Mouse (Mus musculus) thymus, adult 2 months (tissue): Measurements from ENCODE around the gene Tsks. TPM values are rescaled to one million over a fixed set of nuclear protein-coding genes. Genes with fewer than 3 reads are reported as not detected.
A peak's percentile ranks its signal among the peaks of the same experiment; 100 is the strongest.

Source experiments
- DNase-seq: peaks from one replicate; pipeline ENCODE4 v3.0.0; 2021
- H3K27ac ChIP-seq: fragments of 200-500 bp; 2 replicates; pipeline ENCODE4 v1.5.1; 2012; ENCODE audit warnings: low read length, control low read depth; ENCODE audit not compliant: control insufficient read depth, insufficient read depth
- H3K27me3 ChIP-seq: fragments of 200-500 bp; 2 replicates; pipeline ENCODE4 v1.6.1; 2012; ENCODE audit warnings: mild to moderate bottlenecking, low read length, moderate library complexity, mixed read lengths; ENCODE audit not compliant: control insufficient read depth, insufficient read depth
- H3K36me3 ChIP-seq: fragments of 200-500 bp; 2 replicates; pipeline ENCODE4 v1.6.1; 2012; ENCODE audit warnings: mild to moderate bottlenecking, low read length, moderate library complexity; ENCODE audit not compliant: control insufficient read depth, insufficient read depth
- H3K4me1 ChIP-seq: fragments of 200-500 bp; replicated peaks from 2 replicates; pipeline ENCODE4 v1.6.1; 2012; ENCODE audit warnings: low read length; ENCODE audit not compliant: control insufficient read depth, insufficient read depth
- H3K4me3 ChIP-seq: fragments of 200-500 bp; 2 replicates; pipeline ENCODE4 v1.5.1; 2012; ENCODE audit warnings: mild to moderate bottlenecking, low read length, control low read depth, moderate library complexity; ENCODE audit not compliant: control insufficient read depth, insufficient read depth
- CTCF ChIP-seq: fragments of 200-500 bp; IDR thresholded peaks from 2 replicates; pipeline ENCODE4 v1.5.1; 2012; ENCODE audit warnings: mild to moderate bottlenecking, control low read depth, low read length, moderate library complexity, borderline replicate concordance; ENCODE audit not compliant: control insufficient read depth, poor library complexity, insufficient read depth; ENCODE audit errors: extremely low read depth
- POLR2A ChIP-seq: fragments of 200-500 bp; IDR thresholded peaks from 2 replicates; pipeline ENCODE4 v1.6.1; 2012; ENCODE audit warnings: mild to moderate bottlenecking, low read length, control low read depth, moderate library complexity; ENCODE audit not compliant: control insufficient read depth, poor library complexity, insufficient read depth; ENCODE audit errors: extremely low read depth
- WGBS: fragments of 180-500 bp; shearing (Covaris S2); methylation state at CpG from one replicate; pipeline ENCODE4 v1.1.7; 2018; 5-methylcytosine and 5-hydroxymethylcytosine counted together
- polyA plus RNA-seq: library from polyadenylated mRNA; depleted of rRNA; stranded (reverse); fragments of >200 nt; gene quantifications from 2 replicates; pipeline ENCODE4 v1.2.3, GENCODE M21; 2012

Tsks gene
- polyA plus RNA-seq, 1 experiment, result 1.0 TPM

GRCm38 (mm10) chr7:44929204-44930151, 13.5 kb upstream of the Tsks start, which contains the start of gene Ap2a1:
Gene Ap2a1 (minus strand): TSS chr7:44929496.
- DNase-seq, result peak; percentile 100
- WGBS, result 1% methylated on average over 84 of the region's 84 CpGs
- Histone ChIP-seq H3K4me1 (peaks cover 2% of the 10 kb centered on the region; the same call in 1 of the 2 replicates), H3K27me3 (no peaks in the 10 kb centered on the region), H3K36me3 (no peaks in the 10 kb centered on the region), H3K4me3 (peak within 1 kb of the TSS; percentile 97), H3K27ac (peak within 1 kb of the TSS; percentile 47; the same call in 1 of the 2 replicates)
- TF ChIP-seq CTCF, result peak; percentile 48
- peak; percentile 68 for TF ChIP-seq POLR2A

GRCm38 (mm10) chr7:44938680-44939079, 4.3 kb upstream of the Tsks start:
- no peak overlapping the region for H3K27ac ChIP-seq
- no peaks in the 10 kb centered on the region for H3K27me3 ChIP-seq
- TF ChIP-seq POLR2A (no peak), CTCF (no peak)
- no peak for DNase-seq
- WGBS, result 99% methylated on average over 4 of the region's 4 CpGs
- no peaks in the 10 kb centered on the region for H3K36me3 ChIP-seq
- no peak overlapping the region for H3K4me3 ChIP-seq
- H3K4me1 ChIP-seq, result no peaks in the 10 kb centered on the region

GRCm38 (mm10) chr7:44949922-44950321, 6.9 kb downstream of the Tsks start:
- no peaks in the 10 kb centered on the region; the same call in 1 of the 2 replicates for H3K27me3 ChIP-seq
- no peaks in the 10 kb centered on the region for H3K36me3 ChIP-seq
- H3K4me1 ChIP-seq, result peaks cover 8% of the 10 kb centered on the region
- no peak for TF ChIP-seq CTCF
- no peak for TF ChIP-seq POLR2A
- H3K27ac ChIP-seq, result no peak overlapping the region
- WGBS, result 35% methylated on average over 6 of the region's 6 CpGs
- no peak overlapping the region for H3K4me3 ChIP-seq
- DNase-seq, result no peak

GRCm38 (mm10) chr7:44951960-44952359, 9.0 kb downstream of the Tsks start:
- WGBS, result 2% methylated on average over 10 of the region's 10 CpGs
- H3K27me3 ChIP-seq, result no peaks in the 10 kb centered on the region; the same call in 1 of the 2 replicates

GRCm38 (mm10) chr7:44952611-44953306, 9.8 kb downstream of the Tsks start:
- peak; percentile 44 for DNase-seq
- Histone ChIP-seq H3K36me3 (no peaks in the 10 kb centered on the region), H3K27me3 (no peaks in the 10 kb centered on the region; the same call in 1 of the 2 replicates), H3K4me1 (peaks cover 8% of the 10 kb centered on the region), H3K27ac (no peak overlapping the region), H3K4me3 (peak overlapping the region; percentile 26)
- WGBS, result 7% methylated on average over 24 of the region's 24 CpGs
- no peak for TF ChIP-seq CTCF
- TF ChIP-seq POLR2A, result no peak

More at GRCm38 (mm10) chr7:44951960-44952359, 9.0 kb downstream of the Tsks start:
- DNase-seq, result no peak
- Histone ChIP-seq H3K36me3 (no peaks in the 10 kb centered on the region), H3K4me3 (no peak overlapping the region), H3K27ac (no peak overlapping the region), H3K4me1 (peaks cover 8% of the 10 kb centered on the region)
- no peak for TF ChIP-seq CTCF
- no peak for TF ChIP-seq POLR2A

GRCm38 (mm10) chr7:44953561-44953960, 10.6 kb downstream of the Tsks start:
- TF ChIP-seq POLR2A, result no peak
- no peak for TF ChIP-seq CTCF
- no peak for DNase-seq
- Histone ChIP-seq H3K27me3 (no peaks in the 10 kb centered on the region; the same call in 1 of the 2 replicates), H3K4me1 (peaks cover 8% of the 10 kb centered on the region), H3K36me3 (no peaks in the 10 kb centered on the region), H3K27ac (no peak overlapping the region), H3K4me3 (no peak overlapping the region)
- 78% methylated on average over 14 of the region's 14 CpGs for WGBS
